20 mouse cellular contexts compared by ENCODE assay signal in genomic region chr8:117480516-117480915, GRCm38 (mm10). TPM values are rescaled to one million over a fixed set of nuclear protein-coding genes. Genes with fewer than 3 reads are reported as not detected.
A peak's percentile ranks its signal among the peaks of the same experiment; 100 is the strongest.
DNase-seq lines count a peak whose midpoint lies in the region; ATAC-seq lines count a peak whose summit lies in the region.
"Had no signal": no experiment of that assay in that cellular context is flagged by ENCODE, and none has a peak within 500 bp of the region (broad histone marks: within the 10 kb centered on the region; RNA-seq: fewer than 3 reads in every experiment).

No protein-coding gene starts in this region.

- H3K4me3 ChIP-seq in limb, embryonic 13.5 days, result no peak overlapping the region
- no peak overlapping the region for H3K4me3 ChIP-seq in limb, embryonic 10.5 days
- H3K4me3 ChIP-seq: heart, embryonic 13.5 days; hindbrain, embryonic 12.5 days; lung, embryonic 15.5 days had no signal

- no peak for DNase-seq in limb, embryonic 10.5 days (ENCODE audit: low spot score)
- peak; percentile 89 for DNase-seq in A20 (ENCODE audit: low read depth, low spot score)
- peak; percentile 77 for DNase-seq in R1 (ENCODE audit: low read depth, low spot score)
- no peak for DNase-seq in frontal cortex, postnatal 14 days (ENCODE audit: low spot score in 2 of 2)
- DNase-seq in cerebellum, postnatal 14 days, result no peak
- DNase-seq in urinary bladder, postnatal 36 days (ENCODE audit: low spot score in 2 of 2), result no peak
- DNase-seq: adrenal gland, adult 2 months; cerebellum, adult 9-10 months; gastrocnemius, postnatal 10 days; kidney, postnatal 10 days; midbrain, embryonic 14.5 days had no signal

- H3K4me2 ChIP-seq in limb, embryonic 13.5 days (replicated peaks), result no peak overlapping the region
- H3K4me2 ChIP-seq: heart, embryonic 13.5 days; hindbrain, embryonic 12.5 days; lung, embryonic 15.5 days had no signal

- no peaks in the 10 kb centered on the region for H3K9me3 ChIP-seq in limb, embryonic 13.5 days
- no peaks in the 10 kb centered on the region for H3K9me3 ChIP-seq in limb, embryonic 10.5 days (replicated peaks)
- H3K9me3 ChIP-seq: hindbrain, embryonic 12.5 days; lung, embryonic 15.5 days had no signal

- H3K9ac ChIP-seq in limb, embryonic 13.5 days, result no peak overlapping the region
- H3K9ac ChIP-seq: heart, embryonic 13.5 days; hindbrain, embryonic 12.5 days; lung, embryonic 15.5 days had no signal

- H3K4me1 ChIP-seq in limb, embryonic 13.5 days, result no peaks in the 10 kb centered on the region
- no peaks in the 10 kb centered on the region for H3K4me1 ChIP-seq in limb, embryonic 10.5 days
- H3K4me1 ChIP-seq: heart, embryonic 13.5 days; hindbrain, embryonic 12.5 days; lung, embryonic 15.5 days had no signal

- 63% methylated on average over 5 of the region's 5 CpGs for WGBS in limb, embryonic 13.5 days
- WGBS in limb, embryonic 10.5 days, result 66% methylated on average over 5 of the region's 5 CpGs

- ATAC-seq in limb, embryonic 13.5 days (ENCODE audit: low FRiP score, low read depth), result peak; percentile 48; the same call in 1 of the 2 replicates
- ATAC-seq in megakaryocyte, adult 5-6 weeks (ENCODE audit: poor library complexity, severe bottlenecking), result peak; percentile 37; the same call in 1 of the 2 replicates
- ATAC-seq: CD4-positive, CD25-positive, alpha-beta regulatory T cell, adult 4 months; forebrain, embryonic 14.5 days; intestine, postnatal 0 days; Patski had no signal

- no peaks in the 10 kb centered on the region for H3K27me3 ChIP-seq in limb, embryonic 13.5 days
- H3K27me3 ChIP-seq in limb, embryonic 10.5 days (ENCODE audit: low read depth, poor library complexity, severe bottlenecking), result no peaks in the 10 kb centered on the region
- H3K27me3 ChIP-seq: heart, embryonic 13.5 days; hindbrain, embryonic 12.5 days; lung, embryonic 15.5 days; Patski had no signal

- no peak overlapping the region for H3K27ac ChIP-seq in limb, embryonic 13.5 days
- H3K27ac ChIP-seq in limb, embryonic 10.5 days, result no peak overlapping the region
- H3K27ac ChIP-seq: heart, embryonic 13.5 days; hindbrain, embryonic 12.5 days; lung, embryonic 15.5 days had no signal

- no peaks in the 10 kb centered on the region for H3K36me3 ChIP-seq in limb, embryonic 13.5 days
- H3K36me3 ChIP-seq in limb, embryonic 10.5 days, result no peaks in the 10 kb centered on the region
- H3K36me3 ChIP-seq: heart, embryonic 13.5 days; hindbrain, embryonic 12.5 days; lung, embryonic 15.5 days had no signal

RNA-seq across cellular contexts. Expression of gene Plcg2, which starts 17.6 kb away (rescaled TPM):
- 2.4 and 3.5 TPM in 2 replicates for polyA plus RNA-seq in limb, embryonic 13.5 days (2015; fragmentation: Nextera tagmentation; extraction: Ambion mirVana)
- 6.0 and 10.0 TPM in 2 replicates for polyA plus RNA-seq in limb, embryonic 10.5 days (2016; fragmentation: Nextera tagmentation; extraction: Ambion mirVana)
- 104 and 105 TPM in 2 replicates for total RNA-seq in megakaryocyte, adult 5-6 weeks (2015)
- total RNA-seq in megakaryocyte, adult 5-6 weeks (2017), result 164 and 180 TPM in 2 replicates

Comparison
In these comparisons a context has a peak if more than half of its experiments do, and no peak if none do; other contexts are left out.
1. DNase-seq: peak in A20 (single experiment) and R1 (single experiment); none in limb, embryonic 10.5 days (single experiment), frontal cortex, postnatal 14 days (0 of 2), cerebellum, postnatal 14 days (0 of 2) and urinary bladder, postnatal 36 days (0 of 2).